Mouse (Mus musculus) right cerebral cortex, adult 2 months (tissue): Measurements from ENCODE around the gene Emilin1.

Source experiments
- DNase-seq, 2 experiments: peaks; one replicate each; pipeline ENCODE4 v3.0.0; 2021 to 2022; ENCODE audit warnings: low spot score in 2 of 2

Gene Emilin1

GRCm38 (mm10) chr5:30925217-30925616 lies 12.0 kb downstream of the Emilin1 start:
- DNase-seq: no peak

GRCm38 (mm10) chr5:30926073-30926472 lies 12.9 kb downstream of the Emilin1 start:
- no peak for DNase-seq

- DNase-seq: peak; percentile 56 to 64
Observed at GRCm38 (mm10) chr5:30927945-30928529, 14.8 kb downstream of the Emilin1 start.

- peak; percentile 85 for DNase-seq
Observed at GRCm38 (mm10) chr5:30930121-30930520, 16.9 kb downstream of the Emilin1 start.

GRCm38 (mm10) chr5:30930846-30931245 lies 17.6 kb downstream of the Emilin1 start:
- DNase-seq: no peak

- no peak for DNase-seq
Observed at GRCm38 (mm10) chr5:30931378-30931777, 18.2 kb downstream of the Emilin1 start.

GRCm38 (mm10) chr5:30933705-30934104 lies 20.5 kb downstream of the Emilin1 start:
- DNase-seq: no peak

- no peak for DNase-seq
Observed at GRCm38 (mm10) chr5:30934725-30935461, 21.7 kb downstream of the Emilin1 start.

GRCm38 (mm10) chr5:30943004-30943403 lies 29.8 kb downstream of the Emilin1 start:
- no peak for DNase-seq

- no peak for DNase-seq
Observed at GRCm38 (mm10) chr5:30944344-30944743, 31.1 kb downstream of the Emilin1 start.

- DNase-seq: peak; percentile 81 to 84
Observed at GRCm38 (mm10) chr5:30944956-30945781, 32.0 kb downstream of the Emilin1 start, which contains the start of gene Cgref1. TSS of gene Cgref1 (minus strand) at chr5:30945591.

- no peak for DNase-seq
Observed at GRCm38 (mm10) chr5:30948620-30949019, 35.4 kb downstream of the Emilin1 start.

GRCm38 (mm10) chr5:30949654-30950326 lies 36.6 kb downstream of the Emilin1 start:
- DNase-seq: peak; percentile 91 to 92

GRCm38 (mm10) chr5:30950451-30950850 lies 37.2 kb downstream of the Emilin1 start:
- no peak for DNase-seq

GRCm38 (mm10) chr5:30950922-30951321 lies 37.7 kb downstream of the Emilin1 start:
- DNase-seq: no peak

- no peak for DNase-seq
Observed at GRCm38 (mm10) chr5:30951706-30952105, 38.5 kb downstream of the Emilin1 start.

- DNase-seq: no peak
Observed at GRCm38 (mm10) chr5:30952551-30952950, 39.3 kb downstream of the Emilin1 start.

- DNase-seq: no peak
Observed at GRCm38 (mm10) chr5:30954065-30954464, 40.9 kb downstream of the Emilin1 start.

GRCm38 (mm10) chr5:30954556-30954955 lies 41.4 kb downstream of the Emilin1 start:
- no peak for DNase-seq

- no peak for DNase-seq
Observed at GRCm38 (mm10) chr5:30955751-30956150, 42.5 kb downstream of the Emilin1 start.

GRCm38 (mm10) chr5:30957891-30958290 lies 44.7 kb downstream of the Emilin1 start:
- no peak for DNase-seq
